Mouse (Mus musculus): Measurements from ENCODE around the gene Sdc4. TPM values are rescaled to one million over a fixed set of nuclear protein-coding genes. Genes with fewer than 3 reads are reported as not detected.
A peak's percentile ranks its signal among the peaks of the same experiment; 100 is the strongest.

Gene Sdc4
- polyA plus RNA-seq, 1 experiment from 2014 or later, result 37.8 TPM

GRCm38 (mm10) chr2:164456864-164457300 is 13.2 kb upstream of the Sdc4 start, which contains the start of gene Sys1:
Sys1 (plus strand) TSS chr2:164456964.
- Histone ChIP-seq H3K36me3 (no peaks in the 10 kb centered on the region), H3K9me3 (no peaks in the 10 kb centered on the region), H3K27ac (peak within 1 kb of the TSS; percentile 75), H3K4me1 (peaks cover 48% of the 10 kb centered on the region), H3K27me3 (ENCODE audit: insufficient read depth, poor library complexity, severe bottlenecking) (no peaks in the 10 kb centered on the region), H3K4me3 (peak within 1 kb of the TSS; percentile 34; the same call in 1 of the 2 replicates)
- under 1% methylated on average over 7 of the region's 7 CpGs for WGBS
- DNase-seq (ENCODE audit: low spot score), result no peak

GRCm38 (mm10) chr2:164456413-164456812 is 12.7 kb upstream of the Sdc4 start:
- Histone ChIP-seq H3K9me3 (no peaks in the 10 kb centered on the region), H3K4me3 (no peak overlapping the region), H3K27me3 (ENCODE audit: insufficient read depth, poor library complexity, severe bottlenecking) (no peaks in the 10 kb centered on the region), H3K27ac (peak overlapping the region; percentile 75), H3K36me3 (no peaks in the 10 kb centered on the region), H3K4me1 (peaks cover 49% of the 10 kb centered on the region)
- 94% methylated on average over 1 of the region's 1 CpGs for WGBS
- no peak for DNase-seq (ENCODE audit: low spot score)

DNA sequence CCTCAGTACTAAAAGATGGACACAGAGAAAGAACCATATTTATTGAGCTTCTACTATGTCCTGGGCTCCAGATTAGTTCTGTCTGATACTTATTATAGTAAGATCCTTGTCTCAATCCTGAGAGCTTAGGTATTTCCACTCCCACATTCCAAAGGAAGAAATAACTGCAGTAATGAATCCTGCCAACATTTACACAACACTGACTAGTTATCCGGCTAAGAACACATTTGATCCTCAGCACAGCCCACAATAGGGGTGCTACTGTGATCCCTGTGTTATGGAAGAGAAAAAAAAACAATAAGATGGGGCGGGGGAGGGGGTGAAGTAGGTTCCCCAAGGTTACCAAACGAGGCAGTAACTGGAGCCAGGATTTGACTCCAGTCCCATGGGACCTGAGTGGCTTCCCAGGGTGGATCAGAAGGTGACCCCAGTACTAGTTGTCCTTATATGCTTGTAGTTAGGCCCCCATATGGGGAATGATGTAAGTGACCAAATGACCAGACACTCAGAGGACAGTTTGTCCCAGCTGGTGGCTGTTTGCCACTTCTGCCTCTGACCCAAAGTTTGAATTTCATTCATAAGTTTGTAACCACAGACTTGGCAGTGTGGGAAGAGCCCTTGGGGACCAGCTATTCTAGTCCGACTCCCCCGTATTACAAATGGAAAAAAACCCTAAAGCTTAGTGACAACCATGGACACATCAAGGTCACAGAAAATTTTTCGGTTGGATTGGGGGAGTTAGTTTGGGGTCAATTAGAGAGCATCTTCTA is 11.9 kb upstream of the Sdc4 start:
- Histone ChIP-seq H3K4me1 (peaks cover 50% of the 10 kb centered on the region), H3K27ac (no peak overlapping the region), H3K4me3 (no peak overlapping the region), H3K36me3 (no peaks in the 10 kb centered on the region), H3K9me3 (no peaks in the 10 kb centered on the region), H3K27me3 (ENCODE audit: insufficient read depth, poor library complexity, severe bottlenecking) (no peaks in the 10 kb centered on the region)
- 69% methylated on average over 6 of the region's 6 CpGs for WGBS
- no peak for DNase-seq (ENCODE audit: low spot score)

DNA sequence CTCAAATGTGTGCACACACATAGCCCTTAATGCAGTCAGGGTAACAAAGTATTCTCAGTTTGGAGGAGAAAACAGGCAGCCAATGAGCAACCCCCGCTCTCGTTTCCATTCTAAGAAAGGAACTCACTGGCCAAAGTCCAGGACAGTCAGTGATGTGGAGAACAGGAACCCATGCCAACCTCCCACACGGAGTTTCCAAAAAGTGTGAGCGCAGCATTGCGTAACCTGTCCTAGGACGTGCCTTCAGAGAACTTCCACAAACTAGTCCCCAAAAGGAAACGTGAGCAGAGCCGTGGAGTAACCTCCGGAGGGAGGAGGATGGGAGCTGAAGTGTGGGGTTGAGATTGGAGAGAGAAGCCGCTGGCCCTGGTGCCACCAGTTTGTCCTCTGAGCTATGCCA is 11.2 kb upstream of the Sdc4 start:
- peaks cover 51% of the 10 kb centered on the region for H3K4me1 ChIP-seq
- DNase-seq (ENCODE audit: low spot score), result no peak
- no peaks in the 10 kb centered on the region for H3K36me3 ChIP-seq
- no peaks in the 10 kb centered on the region for H3K9me3 ChIP-seq
- no peaks in the 10 kb centered on the region for H3K27me3 ChIP-seq (ENCODE audit: insufficient read depth, poor library complexity, severe bottlenecking)
- H3K4me3 ChIP-seq, result no peak overlapping the region
- WGBS, result 63% methylated on average over 10 of the region's 10 CpGs
- H3K27ac ChIP-seq, result no peak overlapping the region; the same call in 1 of the 2 replicates

GRCm38 (mm10) chr2:164453887-164454500 is 10.3 kb upstream of the Sdc4 start:
- no peak for DNase-seq (ENCODE audit: low spot score)
- 61% methylated on average over 7 of the region's 7 CpGs for WGBS
- no peak overlapping the region for H3K4me3 ChIP-seq
- no peaks in the 10 kb centered on the region for H3K36me3 ChIP-seq
- no peaks in the 10 kb centered on the region for H3K27me3 ChIP-seq (ENCODE audit: insufficient read depth, poor library complexity, severe bottlenecking)
- H3K4me1 ChIP-seq, result peaks cover 60% of the 10 kb centered on the region
- H3K27ac ChIP-seq, result no peak overlapping the region
- H3K9me3 ChIP-seq, result no peaks in the 10 kb centered on the region

DNA sequence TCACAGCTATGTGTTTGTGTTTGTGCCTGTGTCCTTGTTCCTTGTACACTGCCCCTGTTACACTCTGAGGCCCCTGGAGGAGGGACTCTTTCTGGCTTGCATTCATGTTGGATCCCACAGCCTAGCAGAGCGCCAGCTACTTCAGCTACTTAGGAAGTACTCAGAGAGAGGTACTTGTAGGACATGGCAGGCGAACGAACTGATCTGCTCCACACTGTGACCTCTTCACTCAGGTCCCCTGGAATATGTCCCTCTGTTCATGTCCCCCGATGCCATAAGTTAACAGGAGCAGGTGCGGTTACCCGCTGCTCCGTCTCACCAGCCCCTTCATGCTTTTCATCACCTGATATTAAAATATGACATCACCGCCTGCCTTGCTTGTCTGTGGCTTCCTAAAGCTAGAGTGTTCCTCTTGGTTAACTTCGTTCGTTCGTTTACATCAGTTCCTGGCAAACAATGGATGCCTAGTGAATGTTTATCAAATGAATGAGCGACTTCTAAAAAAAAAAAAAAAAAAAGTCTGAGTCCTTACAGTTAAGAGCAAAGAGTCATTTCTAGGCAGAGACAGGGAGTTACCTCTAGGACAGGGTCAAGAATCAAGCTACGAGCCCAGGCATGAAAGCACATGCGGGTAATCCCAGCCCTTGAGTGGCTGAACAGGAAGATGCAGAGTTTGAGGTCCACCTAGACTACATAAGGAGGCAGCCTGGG is 9.5 kb upstream of the Sdc4 start:
- H3K36me3 ChIP-seq, result no peaks in the 10 kb centered on the region
- H3K4me3 ChIP-seq, result no peak overlapping the region
- no peaks in the 10 kb centered on the region for H3K27me3 ChIP-seq (ENCODE audit: insufficient read depth, poor library complexity, severe bottlenecking)
- no peak for DNase-seq (ENCODE audit: low spot score)
- H3K4me1 ChIP-seq, result peaks cover 63% of the 10 kb centered on the region
- no peaks in the 10 kb centered on the region for H3K9me3 ChIP-seq
- H3K27ac ChIP-seq, result peak overlapping the region; percentile 56; the same call in 1 of the 2 replicates
- 54% methylated on average over 14 of the region's 14 CpGs for WGBS

DNA sequence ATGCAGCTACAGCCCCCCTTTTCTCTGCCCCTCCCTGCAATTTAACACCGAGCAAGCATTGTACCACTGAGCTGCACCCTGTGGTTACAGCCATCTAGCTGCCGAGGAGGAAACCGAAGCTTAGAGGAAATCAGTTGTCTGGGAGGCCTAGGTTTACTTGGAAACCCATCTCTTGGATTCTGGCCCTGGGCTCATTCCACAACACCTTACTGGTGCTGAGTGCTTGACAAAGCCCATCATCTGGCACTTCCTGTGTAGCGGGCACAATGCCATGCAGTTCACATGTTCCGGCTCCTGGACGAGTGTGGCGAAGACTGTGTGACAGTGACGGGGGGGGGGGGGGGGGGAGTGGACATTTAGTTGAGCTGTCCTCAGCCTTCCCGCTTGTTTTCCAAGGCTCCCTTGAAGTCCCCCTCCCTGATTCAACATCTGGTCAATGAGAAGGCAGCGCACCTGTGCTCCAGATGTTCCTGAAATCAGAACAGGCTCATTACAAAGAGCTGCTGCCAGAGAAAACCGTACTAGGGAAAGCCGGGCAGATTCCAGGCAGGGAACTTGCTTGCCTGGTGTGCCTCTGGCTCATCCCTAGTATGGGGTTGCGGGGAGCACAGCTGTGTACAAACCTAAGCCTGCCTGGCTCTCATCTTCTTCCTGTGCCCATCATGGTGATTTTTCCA is 8.5 kb upstream of the Sdc4 start:
- WGBS, result 42% methylated on average over 13 of the region's 13 CpGs
- Histone ChIP-seq H3K4me3 (peak overlapping the region; percentile 1; the same call in 1 of the 2 replicates), H3K36me3 (no peaks in the 10 kb centered on the region), H3K27me3 (ENCODE audit: insufficient read depth, poor library complexity, severe bottlenecking) (no peaks in the 10 kb centered on the region), H3K27ac (peak overlapping the region; percentile 10; the same call in 1 of the 2 replicates), H3K9me3 (no peaks in the 10 kb centered on the region), H3K4me1 (peaks cover 61% of the 10 kb centered on the region)
- no peak for DNase-seq (ENCODE audit: low spot score)

DNA sequence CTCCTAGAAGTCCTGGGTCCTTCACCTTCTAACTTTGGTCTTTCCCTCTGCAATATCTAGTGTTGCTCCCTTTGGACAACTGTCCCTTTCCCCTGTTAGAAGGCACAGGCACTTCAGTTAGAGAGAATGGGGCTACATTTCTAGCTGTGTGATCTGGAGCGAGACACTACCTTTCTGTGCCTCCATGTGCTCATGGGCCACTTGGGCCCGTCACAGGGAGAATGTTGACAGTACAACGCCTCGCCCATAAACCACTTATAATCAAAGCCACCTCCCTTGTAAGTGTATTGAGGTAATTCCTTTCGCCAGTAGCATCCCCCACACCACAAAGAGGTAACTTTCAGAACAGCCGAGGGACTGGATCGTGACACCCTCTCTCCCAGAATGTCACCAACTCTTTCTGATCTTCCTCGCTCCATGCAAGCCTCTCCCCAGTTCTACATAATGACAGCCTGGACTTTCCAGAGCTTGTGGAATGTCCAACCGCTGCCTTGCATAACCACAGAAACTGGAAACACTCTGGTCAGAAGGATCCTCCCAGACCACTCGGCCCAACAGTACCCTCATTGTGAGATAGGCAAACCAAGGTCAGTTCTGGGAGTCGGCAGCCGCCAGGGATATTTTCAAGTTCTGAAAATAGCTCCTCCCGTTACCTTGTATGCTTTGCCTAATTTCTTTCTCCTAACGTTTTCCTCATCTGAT is 5.8 kb upstream of the Sdc4 start:
- WGBS, result 63% methylated on average over 14 of the region's 14 CpGs
- Histone ChIP-seq H3K36me3 (no peaks in the 10 kb centered on the region), H3K9me3 (no peaks in the 10 kb centered on the region), H3K27me3 (ENCODE audit: insufficient read depth, poor library complexity, severe bottlenecking) (no peaks in the 10 kb centered on the region), H3K4me3 (no peak overlapping the region; the same call in 1 of the 2 replicates), H3K27ac (0 out of 2 replicates have a peak overlapping the region, but pooled peaks have one; percentile 52), H3K4me1 (peaks cover 35% of the 10 kb centered on the region)
- DNase-seq (ENCODE audit: low spot score), result no peak

- Histone ChIP-seq H3K36me3 (no peaks in the 10 kb centered on the region), H3K4me1 (peaks cover 32% of the 10 kb centered on the region), H3K9me3 (no peaks in the 10 kb centered on the region), H3K4me3 (no peak overlapping the region), H3K27me3 (ENCODE audit: insufficient read depth, poor library complexity, severe bottlenecking) (no peaks in the 10 kb centered on the region), H3K27ac (0 out of 2 replicates have a peak overlapping the region, but pooled peaks have one; percentile 52)
- DNase-seq (ENCODE audit: low spot score), result no peak
- WGBS, result 73% methylated on average over 5 of the region's 5 CpGs
Measured at GRCm38 (mm10) chr2:164448921-164449320, 5.2 kb upstream of the Sdc4 start.

DNA sequence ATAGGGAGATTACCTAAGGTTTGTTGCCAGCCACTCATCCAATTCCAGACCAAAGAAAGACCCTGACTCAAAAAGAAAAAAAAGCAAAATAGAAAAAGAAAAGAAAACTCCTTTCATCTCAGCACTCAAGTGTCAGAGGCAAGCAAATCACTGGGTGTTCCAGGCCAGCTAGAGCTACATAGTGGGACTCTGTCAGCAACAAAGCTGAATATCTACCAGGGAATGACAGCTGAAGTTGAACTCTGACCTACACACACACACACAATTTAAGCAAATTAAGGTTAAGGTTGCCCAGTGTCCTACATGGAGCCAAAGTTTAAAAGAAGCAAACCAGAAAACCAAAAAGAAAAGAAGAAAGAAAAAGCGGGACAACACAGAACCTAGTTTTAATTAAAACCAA is 4.5 kb upstream of the Sdc4 start:
- H3K27me3 ChIP-seq (ENCODE audit: insufficient read depth, poor library complexity, severe bottlenecking), result no peaks in the 10 kb centered on the region
- no peaks in the 10 kb centered on the region for H3K36me3 ChIP-seq
- no peak overlapping the region for H3K27ac ChIP-seq
- H3K9me3 ChIP-seq, result no peaks in the 10 kb centered on the region
- no peak for DNase-seq (ENCODE audit: low spot score)
- H3K4me3 ChIP-seq, result no peak overlapping the region
- WGBS, result 84% methylated on average over 1 of the region's 1 CpGs
- H3K4me1 ChIP-seq, result peaks cover 35% of the 10 kb centered on the region

- no peak overlapping the region for H3K4me3 ChIP-seq
- H3K27ac ChIP-seq, result no peak overlapping the region
- H3K9me3 ChIP-seq, result no peaks in the 10 kb centered on the region
- no peak for DNase-seq (ENCODE audit: low spot score)
- WGBS, result 77% methylated on average over 3 of the region's 3 CpGs
- H3K36me3 ChIP-seq, result no peaks in the 10 kb centered on the region
- peaks cover 35% of the 10 kb centered on the region for H3K4me1 ChIP-seq
- peaks cover 6% of the 10 kb centered on the region; the same call in 1 of the 2 replicates for H3K27me3 ChIP-seq (ENCODE audit: insufficient read depth, poor library complexity, severe bottlenecking)
Measured at GRCm38 (mm10) chr2:164446086-164446469, 2.4 kb upstream of the Sdc4 start.
